Mouse (Mus musculus) limb, embryonic 13.5 days (tissue): Measurements from ENCODE around the gene Rap1b. TPM values are rescaled to one million over a fixed set of nuclear protein-coding genes. Genes with fewer than 3 reads are reported as not detected.
A peak's percentile ranks its signal among the peaks of the same experiment; 100 is the strongest.
"Not testable (repeated sequence)": the region's sequence is repeated elsewhere in the genome, so short reads cannot be mapped to it uniquely, and the experiment has no call there.

Source experiments
- ATAC-seq: fragments of 200-750 bp; cut with Nextera tagmentation; 2 replicates; pipeline ENCODE4 v1.8.0; 2017; ENCODE audit warnings: low read depth, moderate number of reproducible peaks, moderate TSS enrichment; ENCODE audit not compliant: low FRiP score
- H3K27ac ChIP-seq: fragments of 300-500 bp; sonication (generic); 2 replicates; pipeline ENCODE4 v1.5.1; 2015; ENCODE audit warnings: inconsistent platforms, mild to moderate bottlenecking, moderate library complexity
- H3K27me3 ChIP-seq: fragments of 300-500 bp; sonication (generic); 2 replicates; pipeline ENCODE4 v1.6.1; 2015; ENCODE audit warnings: mild to moderate bottlenecking, inconsistent platforms
- H3K36me3 ChIP-seq: fragments of 300-500 bp; sonication (generic); 2 replicates; pipeline ENCODE4 v1.6.1; 2015; ENCODE audit warnings: inconsistent platforms, mild to moderate bottlenecking, moderate library complexity
- H3K4me1 ChIP-seq: fragments of 300-500 bp; sonication (generic); 2 replicates; pipeline ENCODE4 v1.6.1; 2015; ENCODE audit warnings: inconsistent platforms
- H3K4me2 ChIP-seq: fragments of 300-500 bp; sonication (generic); replicated peaks from 2 replicates; pipeline ENCODE4 v1.6.1; 2015; ENCODE audit warnings: inconsistent platforms, mild to moderate bottlenecking, moderate library complexity
- H3K4me3 ChIP-seq: fragments of 300-500 bp; sonication (generic); 2 replicates; pipeline ENCODE4 v1.5.1; 2015; ENCODE audit warnings: moderate library complexity, mild to moderate bottlenecking, inconsistent platforms
- H3K9ac ChIP-seq: fragments of 300-500 bp; sonication (generic); 2 replicates; pipeline ENCODE4 v1.6.1; 2015; ENCODE audit warnings: mild to moderate bottlenecking, inconsistent platforms
- H3K9me3 ChIP-seq: fragments of 300-500 bp; sonication (generic); 2 replicates; pipeline ENCODE4 v1.6.1; 2016; ENCODE audit warnings: inconsistent platforms
- WGBS: fragments of 180-500 bp; shearing (Covaris S2); methylation state at CpG from one replicate; pipeline ENCODE4 v1.1.7; 2015; 5-methylcytosine and 5-hydroxymethylcytosine counted together
- polyA plus RNA-seq: library from polyadenylated mRNA; unstranded; fragments of >200 nt; fragmentation: Nextera tagmentation; extraction: Ambion mirVana; gene quantifications from 2 replicates; pipeline ENCODE4 v1.2.1, GENCODE M21; 2015

Rap1b gene
- polyA plus RNA-seq, result 173 and 176 TPM in 2 replicates

DNA sequence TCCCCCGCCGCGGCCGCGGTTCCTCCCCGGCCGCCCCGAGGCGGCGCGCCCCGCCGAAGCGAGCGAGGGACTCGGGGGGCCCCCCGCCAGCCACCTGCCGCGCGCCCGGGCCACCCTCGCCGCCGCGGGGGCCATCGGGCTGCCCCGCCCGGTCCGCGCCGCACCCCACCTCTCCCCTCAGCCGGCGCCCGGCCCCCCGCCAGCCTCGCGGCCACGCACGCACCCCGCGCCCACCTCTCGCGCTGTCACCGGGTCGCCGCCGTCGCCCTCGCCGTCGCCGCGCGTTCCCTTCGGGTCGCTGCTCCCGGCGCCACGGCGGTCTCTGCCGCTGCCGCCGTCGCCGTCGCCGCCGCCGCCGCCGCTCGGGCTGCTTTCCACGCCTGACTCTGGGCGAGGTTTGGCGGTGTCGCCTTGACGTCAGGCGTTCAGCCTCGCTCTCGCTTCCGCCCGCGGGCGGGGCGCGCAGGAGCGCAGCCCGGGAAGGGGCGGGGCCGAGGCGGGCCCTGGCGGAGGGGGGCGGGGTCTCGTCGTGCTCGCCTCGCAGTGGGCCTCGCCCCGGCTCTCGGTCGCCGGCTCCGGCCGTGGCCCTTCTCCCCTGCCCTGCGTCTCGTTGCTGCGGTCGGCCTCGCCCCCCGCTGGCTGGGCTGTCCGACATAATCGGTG lies at the start of gene Rap1b:
TSS of gene Rap1b (minus strand) at position 439 of the 663 bp plus-strand sequence.
- H3K9ac ChIP-seq, result peak within 1 kb of the TSS; percentile 96
- peaks cover 23% of the 10 kb centered on the region for H3K4me1 ChIP-seq
- H3K4me3 ChIP-seq, result peak within 1 kb of the TSS; percentile 90
- no peaks in the 10 kb centered on the region for H3K27me3 ChIP-seq
- under 1% methylated on average over 70 of the region's 112 CpGs for WGBS
- H3K27ac ChIP-seq, result peak within 1 kb of the TSS; percentile 98
- H3K9me3 ChIP-seq, result no peaks in the 10 kb centered on the region
- ATAC-seq, result peak; percentile 94
- H3K36me3 ChIP-seq, result no peaks in the 10 kb centered on the region
- H3K4me2 ChIP-seq, result peak within 1 kb of the TSS; percentile 70

DNA sequence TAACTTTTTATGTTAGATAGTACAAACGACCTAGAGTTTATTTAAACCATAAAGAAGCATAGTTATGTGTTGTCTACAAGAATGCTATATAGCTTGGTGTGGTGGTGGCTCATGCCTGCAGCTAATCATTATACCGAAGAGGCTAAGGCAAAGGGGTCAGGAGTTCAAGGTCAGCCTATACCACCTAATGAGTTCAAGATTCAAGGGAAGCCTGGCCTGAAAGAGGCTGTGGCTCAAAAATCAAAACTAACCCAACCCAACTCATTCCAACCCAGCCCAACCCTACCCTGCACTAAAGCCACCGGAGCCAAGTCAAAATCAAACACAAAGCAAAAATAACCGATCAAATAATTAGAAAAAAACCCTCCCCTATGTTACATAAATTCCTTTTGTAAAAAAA lies 49.4 kb upstream of the Rap1b start:
- no peaks in the 10 kb centered on the region for H3K9me3 ChIP-seq
- no peak overlapping the region for H3K4me3 ChIP-seq
- no peak for ATAC-seq
- H3K36me3 ChIP-seq, result no peaks in the 10 kb centered on the region
- H3K27me3 ChIP-seq, result no peaks in the 10 kb centered on the region
- H3K27ac ChIP-seq, result no peak overlapping the region
- H3K9ac ChIP-seq, result no peak overlapping the region
- H3K4me2 ChIP-seq, result no peak overlapping the region
- peaks cover 13% of the 10 kb centered on the region; the same call in 1 of the 2 replicates for H3K4me1 ChIP-seq
- WGBS, result 58% methylated on average over 4 of the region's 4 CpGs

GRCm38 (mm10) chr10:117894114-117895035 lies 48.5 kb upstream of the Rap1b start:
- Histone ChIP-seq H3K4me3 (no peak overlapping the region), H3K9ac (no peak overlapping the region), H3K27me3 (no peaks in the 10 kb centered on the region), H3K36me3 (no peaks in the 10 kb centered on the region), H3K4me1 (peaks cover 13% of the 10 kb centered on the region; the same call in 1 of the 2 replicates), H3K4me2 (no peak overlapping the region), H3K27ac (no peak overlapping the region), H3K9me3 (no peaks in the 10 kb centered on the region)
- ATAC-seq, result no peak
- WGBS, result 89% methylated on average over 17 of the region's 17 CpGs

DNA sequence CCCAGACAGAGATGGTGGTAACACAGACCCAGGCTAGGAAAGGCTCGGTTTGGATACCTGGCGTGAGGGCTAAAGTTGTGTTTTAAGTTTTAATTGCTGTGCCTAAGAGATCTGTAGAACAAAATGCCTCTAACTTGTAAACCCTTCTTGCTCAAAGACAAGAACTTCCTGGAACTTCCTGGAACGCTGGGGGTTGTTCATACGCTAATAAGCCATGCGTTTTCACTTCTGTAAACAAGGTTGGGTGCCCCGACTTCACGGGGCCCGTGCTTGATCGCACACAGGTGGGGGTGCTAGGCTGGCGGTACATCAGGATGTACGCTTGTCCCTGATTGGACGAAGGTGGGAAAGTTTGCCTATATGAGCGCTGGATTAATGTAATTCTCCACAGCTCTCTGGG lies 47.3 kb upstream of the Rap1b start:
- not testable (repeated sequence) for H3K27me3 ChIP-seq, ATAC-seq, H3K9ac ChIP-seq, H3K27ac ChIP-seq, H3K4me2 ChIP-seq, H3K9me3 ChIP-seq, H3K4me3 ChIP-seq, H3K36me3 ChIP-seq
- H3K4me1 ChIP-seq, result peaks cover 23% of the 10 kb centered on the region; the same call in 1 of the 2 replicates
- 42% methylated on average over 13 of the region's 13 CpGs for WGBS

GRCm38 (mm10) chr10:117891327-117891726 lies 45.5 kb upstream of the Rap1b start:
- no peak overlapping the region for H3K4me2 ChIP-seq
- WGBS, result 84% methylated on average over 10 of the region's 10 CpGs

GRCm38 (mm10) chr10:117888822-117889221 lies 43.0 kb upstream of the Rap1b start:
- Histone ChIP-seq H3K9me3 (no peaks in the 10 kb centered on the region), H3K4me3 (no peak overlapping the region), H3K4me1 (peaks cover 10% of the 10 kb centered on the region; the same call in 1 of the 2 replicates), H3K4me2 (peak overlapping the region; percentile 45), H3K9ac (no peak overlapping the region), H3K27ac (no peak overlapping the region), H3K27me3 (no peaks in the 10 kb centered on the region), H3K36me3 (no peaks in the 10 kb centered on the region)
- 58% methylated on average over 15 of the region's 15 CpGs for WGBS
- no peak for ATAC-seq

More at GRCm38 (mm10) chr10:117891327-117891726, 45.5 kb upstream of the Rap1b start:
- Histone ChIP-seq H3K4me1 (peaks cover 12% of the 10 kb centered on the region; the same call in 1 of the 2 replicates), H3K36me3 (no peaks in the 10 kb centered on the region), H3K9ac (no peak overlapping the region), H3K9me3 (no peaks in the 10 kb centered on the region), H3K4me3 (no peak overlapping the region), H3K27ac (no peak overlapping the region), H3K27me3 (no peaks in the 10 kb centered on the region)
- ATAC-seq, result no peak

DNA sequence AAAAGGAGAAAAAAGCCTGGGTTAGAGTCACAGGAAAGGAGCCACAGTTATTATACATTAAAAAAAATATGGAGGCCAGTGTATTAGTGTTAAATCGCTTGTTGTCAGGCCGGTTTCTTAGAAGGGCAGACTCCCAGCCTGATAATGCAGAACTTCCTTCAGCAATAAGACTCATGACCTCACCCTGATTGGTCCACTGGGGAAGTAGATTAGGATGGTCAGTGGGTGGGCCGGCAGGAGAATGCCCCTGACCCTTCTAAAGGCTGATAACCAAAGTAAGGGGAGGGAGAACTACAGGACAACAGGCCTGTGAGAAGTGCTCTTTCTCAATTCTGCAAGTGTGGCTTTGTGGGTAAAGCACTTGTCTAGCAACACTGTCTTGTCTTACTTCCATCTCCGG lies 39.5 kb upstream of the Rap1b start:
- no peak overlapping the region for H3K27ac ChIP-seq
- WGBS, result 62% methylated on average over 4 of the region's 4 CpGs
- no peaks in the 10 kb centered on the region for H3K9me3 ChIP-seq
- H3K4me3 ChIP-seq, result no peak overlapping the region
- H3K4me1 ChIP-seq, result peaks cover 10% of the 10 kb centered on the region; the same call in 1 of the 2 replicates
- ATAC-seq, result no peak
- no peak overlapping the region for H3K9ac ChIP-seq
- no peaks in the 10 kb centered on the region for H3K36me3 ChIP-seq
- H3K4me2 ChIP-seq, result no peak overlapping the region
- H3K27me3 ChIP-seq, result no peaks in the 10 kb centered on the region

GRCm38 (mm10) chr10:117884760-117885159 lies 38.9 kb upstream of the Rap1b start:
- no peak overlapping the region for H3K4me2 ChIP-seq
- no peak overlapping the region for H3K4me3 ChIP-seq
- no peaks in the 10 kb centered on the region for H3K27me3 ChIP-seq
- H3K9ac ChIP-seq, result no peak overlapping the region
- no peaks in the 10 kb centered on the region for H3K9me3 ChIP-seq
- ATAC-seq, result no peak
- H3K36me3 ChIP-seq, result no peaks in the 10 kb centered on the region
- peaks cover 10% of the 10 kb centered on the region; the same call in 1 of the 2 replicates for H3K4me1 ChIP-seq
- 80% methylated on average over 5 of the region's 5 CpGs for WGBS
- no peak overlapping the region for H3K27ac ChIP-seq

- Histone ChIP-seq H3K4me3 (no peak overlapping the region), H3K27ac (no peak overlapping the region), H3K4me2 (no peak overlapping the region), H3K27me3 (no peaks in the 10 kb centered on the region), H3K36me3 (no peaks in the 10 kb centered on the region), H3K9me3 (no peaks in the 10 kb centered on the region), H3K9ac (no peak overlapping the region), H3K4me1 (peaks cover 2% of the 10 kb centered on the region; the same call in 1 of the 2 replicates)
- no peak for ATAC-seq
- WGBS, result 90% methylated on average over 8 of the region's 8 CpGs
These were observed 37.6 kb upstream of the Rap1b start for GRCm38 (mm10) chr10:117883438-117883837.

GRCm38 (mm10) chr10:117878628-117879027 lies 32.8 kb upstream of the Rap1b start:
- 83% methylated on average over 9 of the region's 9 CpGs for WGBS
- H3K4me3 ChIP-seq, result no peak overlapping the region
- H3K9me3 ChIP-seq, result no peaks in the 10 kb centered on the region

GRCm38 (mm10) chr10:117876801-117877200 lies 31.0 kb upstream of the Rap1b start:
- Histone ChIP-seq H3K9ac (no peak overlapping the region), H3K4me1 (peaks cover 5% of the 10 kb centered on the region; the same call in 1 of the 2 replicates), H3K27me3 (0 out of 2 replicates have a peak, but pooled peaks cover 3% of the 10 kb centered on the region), H3K27ac (no peak overlapping the region), H3K9me3 (no peaks in the 10 kb centered on the region), H3K36me3 (no peaks in the 10 kb centered on the region), H3K4me3 (no peak overlapping the region), H3K4me2 (no peak overlapping the region)
- 78% methylated on average over 8 of the region's 8 CpGs for WGBS
- ATAC-seq, result no peak

More at GRCm38 (mm10) chr10:117878628-117879027, 32.8 kb upstream of the Rap1b start:
- Histone ChIP-seq H3K27ac (no peak overlapping the region), H3K4me1 (peaks cover 5% of the 10 kb centered on the region; the same call in 1 of the 2 replicates), H3K27me3 (0 out of 2 replicates have a peak, but pooled peaks cover 3% of the 10 kb centered on the region), H3K4me2 (no peak overlapping the region), H3K36me3 (no peaks in the 10 kb centered on the region), H3K9ac (no peak overlapping the region)
- ATAC-seq, result no peak

DNA sequence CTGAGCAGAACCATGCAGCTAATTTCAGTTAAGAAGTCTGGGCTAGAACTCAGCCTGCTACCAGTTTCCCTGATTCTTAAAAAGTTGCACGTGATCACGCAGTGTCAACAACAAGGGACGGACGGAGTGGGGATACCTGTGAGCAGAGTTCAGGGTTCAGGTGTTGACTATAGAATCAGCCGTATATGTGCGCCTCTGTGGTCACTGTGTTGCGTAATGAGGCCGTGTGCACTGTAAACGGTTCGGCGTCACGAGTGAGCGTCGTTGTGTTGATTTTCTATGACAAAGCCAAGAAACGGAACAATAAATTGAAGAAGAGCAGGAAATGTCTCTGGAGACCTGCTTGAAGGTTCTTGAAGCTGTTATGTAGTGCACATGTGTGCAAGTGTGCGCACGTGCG lies 30.6 kb upstream of the Rap1b start:
- no peak overlapping the region for H3K4me2 ChIP-seq
- peaks cover 5% of the 10 kb centered on the region; the same call in 1 of the 2 replicates for H3K4me1 ChIP-seq
- H3K9ac ChIP-seq, result no peak overlapping the region
- ATAC-seq, result no peak
- no peak overlapping the region for H3K4me3 ChIP-seq
- H3K27ac ChIP-seq, result no peak overlapping the region
- H3K9me3 ChIP-seq, result no peaks in the 10 kb centered on the region
- 0 out of 2 replicates have a peak, but pooled peaks cover 3% of the 10 kb centered on the region for H3K27me3 ChIP-seq
- 87% methylated on average over 18 of the region's 18 CpGs for WGBS
- no peaks in the 10 kb centered on the region for H3K36me3 ChIP-seq
